Mouse (Mus musculus): ENCODE results near the gene Kctd15.

- no peak for TF ChIP-seq GATA1 (IDR thresholded peaks at IDR 0.05; ENCODE audit: borderline replicate concordance, low read length)
- TF ChIP-seq FLI1 (IDR thresholded peaks at IDR 0.05; ENCODE audit: low read length): no peak
Measured at GRCm38 (mm10) chr7:34616275-34616674, 40.3 kb downstream of the Kctd15 start.

Data from megakaryocyte, embryonic 14.5 days (primary cell).